Mouse (Mus musculus) stomach, embryonic 16.5 days (tissue): ENCODE results near the gene Ints14. TPM values are rescaled to one million over a fixed set of nuclear protein-coding genes. Genes with fewer than 3 reads are reported as not detected.

Source experiments
- ATAC-seq: fragments of 200-750 bp; cut with Nextera tagmentation; 2 replicates; pipeline ENCODE4 v1.8.0; 2017; ENCODE audit warnings: moderate number of reproducible peaks, moderate TSS enrichment; ENCODE audit not compliant: insufficient read depth, low FRiP score
- H3K27ac ChIP-seq: fragments of 300-500 bp; sonication (generic); 2 replicates; pipeline ENCODE4 v1.5.1; 2014; ENCODE audit warnings: low read length
- H3K27me3 ChIP-seq: fragments of 300-500 bp; sonication (generic); 2 replicates; pipeline ENCODE4 v1.6.1; 2014; ENCODE audit warnings: low read length, control low read depth, mixed read lengths; ENCODE audit not compliant: control insufficient read depth, insufficient read depth
- H3K36me3 ChIP-seq: fragments of 300-500 bp; sonication (generic); 2 replicates; pipeline ENCODE4 v1.6.1; 2014; ENCODE audit warnings: low read length; ENCODE audit not compliant: control insufficient read depth, insufficient read depth
- H3K4me1 ChIP-seq: fragments of 300-500 bp; sonication (generic); 2 replicates; pipeline ENCODE4 v1.6.1; 2014; ENCODE audit warnings: low read length, control low read depth, mixed read lengths; ENCODE audit not compliant: control insufficient read depth, insufficient read depth
- H3K4me2 ChIP-seq: fragments of 300-500 bp; sonication (generic); 2 replicates; pipeline ENCODE4 v1.6.1; 2014; ENCODE audit warnings: low read depth, low read length, mixed read lengths
- H3K4me3 ChIP-seq: fragments of 300-500 bp; sonication (generic); replicated peaks from 2 replicates; pipeline ENCODE4 v1.5.1; 2014; ENCODE audit warnings: mild to moderate bottlenecking, low read length
- H3K9ac ChIP-seq: fragments of 300-500 bp; sonication (generic); 2 replicates; pipeline ENCODE4 v1.6.1; 2014; ENCODE audit warnings: low read length
- H3K9me3 ChIP-seq: fragments of 300-500 bp; sonication (generic); replicated peaks from 2 replicates; pipeline ENCODE4 v1.6.1; 2016; ENCODE audit warnings: low read length, control low read depth; ENCODE audit not compliant: control insufficient read depth
- WGBS: fragments of 180-500 bp; shearing (Covaris S2); extraction: QIAGEN DNeasy Blood & Tissue Kit; methylation state at CpG from one replicate; pipeline ENCODE4 v1.1.7; 2014; 5-methylcytosine and 5-hydroxymethylcytosine counted together
- microRNA-seq: library from miRNA; unstranded; fragments of <30 nt; microRNA quantifications from one replicate; pipeline ENCODE4, GENCODE M21; 2016
- polyA plus RNA-seq: library from polyadenylated mRNA; unstranded; fragments of >200 nt; fragmentation: Nextera tagmentation; extraction: Ambion mirVana; gene quantifications from 2 replicates; pipeline ENCODE4 v1.2.1, GENCODE M21; 2015

Ints14 gene
- polyA plus RNA-seq, 1 experiment from 2014 or later = 46.5 TPM

- H3K36me3 ChIP-seq = peaks cover under 1% of the 10 kb centered on the region; the same call in 1 of the 2 replicates
- H3K4me3 ChIP-seq = peak overlapping the region; percentile 100; the same call in 1 of the 2 replicates
- no peaks in the 10 kb centered on the region for H3K9me3 ChIP-seq
- peaks cover 7% of the 10 kb centered on the region for H3K4me1 ChIP-seq
- no peaks in the 10 kb centered on the region for H3K27me3 ChIP-seq
- WGBS = 32% methylated on average over 4 of the region's 4 CpGs
- peak overlapping the region; percentile 31 for H3K9ac ChIP-seq
- H3K27ac ChIP-seq = 0 out of 2 replicates have a peak overlapping the region, but pooled peaks have one; percentile 32
- ATAC-seq = no peak
- H3K4me2 ChIP-seq = peak overlapping the region; percentile 43
Observed at GRCm38 (mm10) chr9:65031894-65032268, 71.2 kb downstream of the Ints14 start.

GRCm38 (mm10) chr9:65032269-65033108, 71.8 kb downstream of the Ints14 start, which contains the start of gene Dpp8:
Gene Dpp8 (plus strand): TSS chr9:65032414.
- Histone ChIP-seq H3K27ac (peak within 1 kb of the TSS; percentile 95), H3K9ac (peak within 1 kb of the TSS; percentile 99), H3K4me3 (peak within 1 kb of the TSS; percentile 100), H3K36me3 (peaks cover 3% of the 10 kb centered on the region; the same call in 1 of the 2 replicates), H3K9me3 (no peaks in the 10 kb centered on the region), H3K27me3 (no peaks in the 10 kb centered on the region), H3K4me1 (peaks cover 7% of the 10 kb centered on the region), H3K4me2 (peak within 1 kb of the TSS; percentile 80)
- ATAC-seq = peak; percentile 90
- under 1% methylated on average over 85 of the region's 85 CpGs for WGBS

- WGBS = 88% methylated on average over 1 of the region's 1 CpGs
- Histone ChIP-seq H3K36me3 (peaks cover 13% of the 10 kb centered on the region), H3K27ac (no peak overlapping the region), H3K4me1 (peaks cover 7% of the 10 kb centered on the region), H3K4me3 (no peak overlapping the region), H3K9ac (no peak overlapping the region), H3K9me3 (no peaks in the 10 kb centered on the region), H3K4me2 (no peak overlapping the region), H3K27me3 (no peaks in the 10 kb centered on the region)
- ATAC-seq = no peak
Observed at GRCm38 (mm10) chr9:65036456-65036855, 75.8 kb downstream of the Ints14 start.

Small RNA genes within 50 kb of the gene (microRNA-seq; reads per million reads assigned to microRNA genes)
- not detected for gene Gm25640

Other genes with a start within 250 kb of the Ints14 start
- gene Rab11a, start 223.1 kb upstream of the Ints14 start, polyA plus RNA-seq = 535 and 653 TPM in 2 replicates
- 8.0 and 8.3 TPM in 2 replicates for gene Dennd4a, start 149.6 kb upstream of the Ints14 start, polyA plus RNA-seq
- gene Slc24a1, start 9.3 kb upstream of the Ints14 start, polyA plus RNA-seq = 0.06 and 0.11 TPM in 2 replicates
- gene Hacd3, start 60.8 kb downstream of the Ints14 start, polyA plus RNA-seq = 93.0 and 104 TPM in 2 replicates
- 37.0 and 37.5 TPM in 2 replicates for gene Dpp8, start 71.5 kb downstream of the Ints14 start, polyA plus RNA-seq
- gene Igdcc4, start 140.6 kb downstream of the Ints14 start, polyA plus RNA-seq = 22.1 and 25.6 TPM in 2 replicates
- gene Igdcc3, start 180.3 kb downstream of the Ints14 start, polyA plus RNA-seq = 0.44 and 0.55 TPM in 2 replicates
- gene Parp16, start 234.4 kb downstream of the Ints14 start, polyA plus RNA-seq = 7.5 and 7.6 TPM in 2 replicates